Mouse (Mus musculus): Measurements from ENCODE around the gene Panx1. TPM values are rescaled to one million over a fixed set of nuclear protein-coding genes. Genes with fewer than 3 reads are reported as not detected.

Gene Panx1
- total and polyA plus RNA-seq, 3 experiments = 19.7 to 54.0 (median 27.9) TPM

GRCm38 (mm10) chr9:14982683-14983082, 62.6 kb downstream of the Panx1 start:
- H3K27ac ChIP-seq (ENCODE audit: insufficient read depth, low read depth) = no peak overlapping the region
- H3K9ac ChIP-seq (ENCODE audit: insufficient read depth, low read depth) = no peak overlapping the region
- dilution Hi-C loops (cut with MboI; ENCODE audit: extremely low pct_ligation_motif_present, extremely low pct_unique_long_range_greater_than_20kb, low sequenced_read_pairs) (no loop called here), in situ Hi-C loops (cut with MboI; ENCODE audit: low pct_ligation_motif_present, low pct_unique_long_range_greater_than_20kb, low sequenced_read_pairs) (no loop called here)
- TF ChIP-seq CHD2 (IDR thresholded peaks at IDR 0.05; ENCODE audit: low read length) (no peak), RAD21 (IDR thresholded peaks at IDR 0.05; ENCODE audit: low read depth, low read length) (no peak), ZMIZ1 (IDR thresholded peaks at IDR 0.05; ENCODE audit: low read depth, low read length) (no peak), KAT2A (IDR thresholded peaks at IDR 0.05; ENCODE audit: insufficient replicate concordance, low read length) (no peak), NELFE (IDR thresholded peaks at IDR 0.05; ENCODE audit: low read depth, low read length) (no peak), MAX (IDR thresholded peaks at IDR 0.05; ENCODE audit: low read length) (no peak), MAFK (IDR thresholded peaks at IDR 0.05; ENCODE audit: insufficient replicate concordance, low read length) (no peak), POLR2A (IDR thresholded peaks at IDR 0.05; ENCODE audit: low read depth, low read length) (no peak), ZKSCAN1 (IDR thresholded peaks at IDR 0.05; ENCODE audit: borderline replicate concordance, low read depth, low read length) (no peak), ZNF384 (IDR thresholded peaks at IDR 0.05; ENCODE audit: low read depth, low read length) (no peak), SMC3 (IDR thresholded peaks at IDR 0.05; ENCODE audit: low read depth, low read length) (no peak), UBTF (IDR thresholded peaks at IDR 0.05; ENCODE audit: low read depth, low read length) (no peak), ETS1 (conservative IDR thresholded peaks at IDR 0.05; ENCODE audit: low read depth, low read length) (no peak), NRF1 (IDR thresholded peaks at IDR 0.05; ENCODE audit: low read depth, low read length) (no peak), BHLHE40 (IDR thresholded peaks at IDR 0.05; ENCODE audit: low read depth, low read length) (no peak)
- H3K36me3 ChIP-seq (replicated peaks in 1 of 2; ENCODE audit: control insufficient read depth in 1 of 2, insufficient read depth in 1 of 2, low read length in 1 of 2) = no peaks in the 10 kb centered on the region
- H3K9me3 ChIP-seq (replicated peaks; ENCODE audit: low read length) = no peaks in the 10 kb centered on the region
- H3K79me2 ChIP-seq (replicated peaks; ENCODE audit: control insufficient read depth, extremely low read depth, insufficient read depth, poor library complexity, severe bottlenecking) = no peaks in the 10 kb centered on the region
- H3K4me2 ChIP-seq (ENCODE audit: insufficient read depth, low read depth, poor library complexity, severe bottlenecking) = no peak overlapping the region
- H3K27me3 ChIP-seq (replicated peaks) = no peaks in the 10 kb centered on the region
- DNase-seq (ENCODE audit: extremely low read depth) = no peak
- H3K4me1 ChIP-seq (ENCODE audit: control insufficient read depth in 1 of 2, insufficient read depth in 2 of 2) = no peaks in the 10 kb centered on the region
- H3K4me3 ChIP-seq (replicated peaks in 1 of 3; ENCODE audit: low read depth in 2 of 3, low read length in 2 of 3, poor library complexity in 1 of 3) = no peak overlapping the region

GRCm38 (mm10) chr9:14981539-14982155, 63.6 kb downstream of the Panx1 start:
- Histone ChIP-seq H3K36me3 (replicated peaks in 1 of 2; ENCODE audit: control insufficient read depth in 1 of 2, insufficient read depth in 1 of 2, low read length in 1 of 2) (no peaks in the 10 kb centered on the region), H3K27ac (ENCODE audit: insufficient read depth, low read depth) (no peak overlapping the region), H3K9me3 (replicated peaks; ENCODE audit: low read length) (no peaks in the 10 kb centered on the region), H3K9ac (ENCODE audit: insufficient read depth, low read depth) (no peak overlapping the region), H3K4me2 (ENCODE audit: insufficient read depth, low read depth, poor library complexity, severe bottlenecking) (no peak overlapping the region), H3K4me1 (ENCODE audit: control insufficient read depth in 1 of 2, insufficient read depth in 2 of 2) (no peaks in the 10 kb centered on the region), H3K4me3 (replicated peaks in 1 of 3; ENCODE audit: low read depth in 2 of 3, low read length in 2 of 3, poor library complexity in 1 of 3) (no peak overlapping the region), H3K79me2 (replicated peaks; ENCODE audit: control insufficient read depth, extremely low read depth, insufficient read depth, poor library complexity, severe bottlenecking) (no peaks in the 10 kb centered on the region), H3K27me3 (replicated peaks) (no peaks in the 10 kb centered on the region)
- in situ Hi-C loops (cut with MboI; ENCODE audit: low pct_ligation_motif_present, low pct_unique_long_range_greater_than_20kb, low sequenced_read_pairs) (no loop called here), dilution Hi-C loops (cut with MboI; ENCODE audit: extremely low pct_ligation_motif_present, extremely low pct_unique_long_range_greater_than_20kb, low sequenced_read_pairs) (no loop called here)
- TF ChIP-seq KAT2A (IDR thresholded peaks at IDR 0.05; ENCODE audit: insufficient replicate concordance, low read length) = no peak
- TF ChIP-seq GABPA (IDR thresholded peaks at IDR 0.05; ENCODE audit: insufficient replicate concordance, low read depth, low read length) = no peak
- no peak for TF ChIP-seq MYC (IDR thresholded peaks at IDR 0.05; ENCODE audit: low read depth, low read length)
- no peak for DNase-seq (ENCODE audit: extremely low read depth)
